Mouse (Mus musculus) kidney, postnatal 10 days (tissue): ENCODE data around the gene Bri3bp.
"Not testable (repeated sequence)": the region's sequence is repeated elsewhere in the genome, so short reads cannot be mapped to it uniquely, and the experiment has no call there.

Experiments
- DNase-seq: peaks from one replicate; pipeline ENCODE4 v3.0.0; 2021; ENCODE audit warnings: mixed read lengths

Bri3bp gene

GRCm38 (mm10) chr5:125441234-125442114, at the start of gene Bri3bp:
Gene Bri3bp (plus strand): TSS chr5:125441568.
- DNase-seq, result peak; percentile 78

GRCm38 (mm10) chr5:125391609-125392008, 49.8 kb upstream of the Bri3bp start:
- peak; percentile 78 for DNase-seq

DNA sequence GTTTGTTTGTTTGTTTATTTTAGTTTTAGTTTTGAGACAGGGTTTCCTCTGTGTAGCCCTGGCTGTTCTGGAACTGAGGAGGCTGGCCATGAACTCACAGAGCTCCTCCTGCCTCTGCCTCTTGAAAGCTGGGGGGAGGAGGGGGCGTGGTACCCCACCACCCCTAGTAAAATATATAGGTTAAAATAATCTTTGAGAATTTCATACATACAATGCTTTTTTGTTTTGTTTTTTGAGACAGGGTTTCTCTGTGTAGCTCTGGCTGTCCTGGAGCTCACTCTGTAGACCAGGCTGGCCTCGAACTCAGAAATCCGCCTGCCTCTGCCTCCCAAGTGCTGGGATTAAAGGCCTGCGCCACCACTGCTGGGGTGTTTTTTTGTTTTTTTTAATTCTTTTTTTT, 49.2 kb upstream of the Bri3bp start:
- DNase-seq, result not testable (repeated sequence)

DNA sequence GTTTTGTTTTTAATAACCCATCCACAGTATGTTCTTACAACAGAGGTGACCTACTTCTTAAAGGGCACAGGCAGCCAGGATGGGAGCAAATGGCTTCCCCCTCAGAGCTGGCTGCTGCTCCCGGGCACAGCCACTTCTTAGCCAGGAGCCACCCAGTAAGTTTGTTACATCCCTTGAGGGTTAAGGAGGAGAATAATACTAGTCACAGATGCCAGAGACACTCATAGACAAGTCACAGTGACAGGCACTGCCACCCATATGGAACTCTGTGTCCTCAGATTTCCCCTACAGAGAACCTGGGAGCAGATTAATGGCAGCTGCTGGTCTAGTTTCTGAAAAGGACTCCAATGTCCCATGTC, 48.8 kb upstream of the Bri3bp start:
- DNase-seq, result no peak

- peak; percentile 98 for DNase-seq
Observed at GRCm38 (mm10) chr5:125392977-125393621, 48.3 kb upstream of the Bri3bp start.

DNA sequence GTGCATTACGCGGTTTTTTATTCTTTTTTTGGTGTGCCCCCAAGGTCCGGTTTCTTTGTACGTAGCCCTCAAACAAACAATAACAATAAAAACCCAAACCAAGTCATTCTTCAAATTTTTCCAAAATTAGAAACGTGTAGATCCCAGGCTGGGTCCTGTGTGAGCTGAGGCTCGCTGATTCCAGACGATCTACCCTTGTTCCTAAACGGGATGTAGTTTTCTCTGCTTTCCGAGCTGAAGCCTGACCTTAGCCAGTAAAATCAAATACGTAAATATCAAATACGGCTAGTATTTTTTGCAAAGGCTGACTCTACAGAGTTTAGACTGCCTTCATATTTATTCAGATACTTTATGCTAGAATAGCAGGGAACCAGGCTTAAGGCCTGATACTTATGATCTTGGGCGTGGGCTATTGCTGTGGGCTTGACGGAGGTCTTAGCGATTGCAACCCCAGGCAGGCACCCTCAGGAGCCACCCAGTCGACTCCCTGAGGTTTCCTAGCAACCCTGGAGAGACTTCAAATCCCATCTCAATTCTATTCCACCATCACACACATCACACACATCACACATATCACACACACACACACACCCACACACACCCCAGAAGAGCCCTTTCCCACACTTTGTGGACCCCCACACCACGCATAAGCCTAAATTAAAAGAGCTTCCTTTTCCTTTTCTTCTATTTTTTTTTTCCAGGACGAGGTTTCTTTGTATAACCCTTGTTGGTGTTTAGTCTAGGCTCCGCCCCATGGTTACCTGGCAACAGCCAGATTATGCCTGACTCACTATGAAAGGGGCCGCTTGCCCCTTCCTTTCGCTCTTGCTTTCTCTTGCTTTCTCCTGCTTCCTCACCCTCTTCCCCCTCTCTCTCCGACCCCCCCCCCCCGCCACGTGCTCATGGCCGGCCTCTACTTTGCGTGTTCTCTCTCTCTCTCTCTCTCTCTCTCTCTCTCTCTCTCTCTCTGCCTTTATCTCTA, 47.5 kb upstream of the Bri3bp start:
- peak; percentile 88 for DNase-seq

GRCm38 (mm10) chr5:125395008-125395407, 46.4 kb upstream of the Bri3bp start:
- no peak for DNase-seq

DNA sequence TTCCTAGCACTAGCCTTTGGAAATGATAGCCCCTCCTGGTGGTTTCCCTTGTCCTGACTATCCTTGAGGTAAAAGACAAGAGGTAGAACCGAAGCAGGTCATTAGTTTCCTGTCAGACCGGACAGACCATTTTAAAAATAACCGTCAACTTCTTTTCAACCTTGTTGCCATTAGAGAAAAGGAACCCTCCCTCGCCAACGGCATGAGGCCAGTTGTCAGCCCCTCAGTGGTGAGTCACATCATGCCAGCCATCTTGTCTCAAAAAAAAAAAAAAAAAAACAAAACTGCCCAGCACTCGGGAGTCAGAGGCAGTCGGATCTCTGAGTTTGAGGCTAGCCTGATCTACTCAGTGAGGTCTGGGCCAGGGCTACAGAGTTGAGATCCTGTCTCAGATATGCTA, 40.5 kb upstream of the Bri3bp start:
- no peak for DNase-seq

DNA sequence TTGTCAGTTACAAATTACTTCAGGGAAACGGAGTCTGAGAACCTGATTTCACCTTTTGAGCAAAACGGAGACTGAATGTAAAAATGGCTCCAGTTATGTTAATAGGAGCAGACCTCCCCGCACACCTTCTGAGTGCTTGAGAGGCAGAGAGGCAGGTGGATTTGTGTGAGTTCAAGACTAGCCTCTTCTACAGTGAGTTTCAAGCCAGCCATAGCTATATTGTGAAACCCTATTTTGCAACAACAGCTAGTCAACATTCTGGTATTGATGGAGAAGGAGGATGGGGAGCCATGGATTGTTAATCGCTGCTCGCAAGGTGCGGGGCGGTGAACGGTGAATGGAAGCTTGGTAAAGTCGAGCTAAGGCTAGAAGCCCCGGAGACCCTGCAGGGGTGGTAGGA, 38.9 kb upstream of the Bri3bp start:
- DNase-seq, result no peak

GRCm38 (mm10) chr5:125402991-125403390, 38.4 kb upstream of the Bri3bp start:
- no peak for DNase-seq

- peak; percentile 79 for DNase-seq
Observed at GRCm38 (mm10) chr5:125403481-125404465, 37.6 kb upstream of the Bri3bp start.

DNA sequence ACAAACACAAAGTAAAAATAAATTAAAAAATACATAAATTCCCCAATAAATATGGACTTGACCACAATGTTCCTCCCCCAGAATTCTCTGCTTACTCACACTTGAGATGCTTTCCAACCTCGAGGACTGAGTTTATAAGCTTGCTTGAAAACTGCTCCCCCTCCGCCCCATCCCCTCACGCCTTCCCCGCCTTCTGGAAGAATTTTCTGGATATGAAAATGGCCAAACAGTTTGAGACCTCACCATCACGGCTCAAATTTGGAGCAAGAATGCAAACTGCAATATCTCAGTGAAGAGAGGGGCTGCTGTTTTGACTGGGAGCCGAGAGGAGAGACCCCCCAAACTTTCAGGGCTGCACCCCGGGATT, 36.8 kb upstream of the Bri3bp start:
- peak; percentile 43 for DNase-seq

- peak; percentile 69 for DNase-seq
Observed at GRCm38 (mm10) chr5:125404903-125405545, 36.3 kb upstream of the Bri3bp start.

- DNase-seq, result peak; percentile 90
Observed at GRCm38 (mm10) chr5:125405546-125406248, 35.7 kb upstream of the Bri3bp start.

DNA sequence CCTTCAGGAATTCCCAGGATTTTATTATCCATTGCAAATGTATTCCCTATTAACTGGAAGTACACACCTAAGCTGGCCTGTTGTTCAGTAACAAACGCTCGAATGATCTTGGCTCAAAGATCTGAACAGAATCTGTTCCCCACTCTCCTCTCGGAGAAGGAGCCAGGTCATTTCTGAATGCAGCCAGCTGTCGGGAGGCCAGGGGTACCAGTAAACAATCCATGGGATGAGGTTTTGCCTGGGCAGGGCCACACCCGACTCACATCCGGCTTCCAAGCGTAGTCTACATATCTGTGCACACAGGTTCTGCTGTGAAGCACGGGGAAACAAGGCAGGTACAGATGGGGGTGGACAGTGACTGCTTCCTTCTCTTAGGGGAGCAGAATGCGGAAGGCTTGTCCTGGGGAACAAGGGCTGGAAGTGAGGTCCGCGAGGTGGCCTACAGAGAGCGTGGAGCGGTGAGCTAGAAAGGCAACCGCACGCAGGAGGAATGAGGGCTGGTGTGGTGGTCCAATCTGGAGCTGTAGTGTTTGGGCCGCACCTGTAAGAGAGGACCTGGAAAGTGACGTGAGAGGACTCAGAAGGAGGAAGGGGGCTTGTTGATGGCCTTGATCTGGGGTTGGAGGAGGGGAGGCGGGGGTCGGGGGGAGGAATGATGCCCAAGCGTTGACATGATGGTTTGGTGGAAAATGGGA, 34.9 kb upstream of the Bri3bp start:
- DNase-seq, result peak; percentile 70

- no peak for DNase-seq
Observed at GRCm38 (mm10) chr5:125407020-125407830, 34.1 kb upstream of the Bri3bp start.

- DNase-seq, result no peak
Observed at GRCm38 (mm10) chr5:125407910-125408575, 33.3 kb upstream of the Bri3bp start.

DNA sequence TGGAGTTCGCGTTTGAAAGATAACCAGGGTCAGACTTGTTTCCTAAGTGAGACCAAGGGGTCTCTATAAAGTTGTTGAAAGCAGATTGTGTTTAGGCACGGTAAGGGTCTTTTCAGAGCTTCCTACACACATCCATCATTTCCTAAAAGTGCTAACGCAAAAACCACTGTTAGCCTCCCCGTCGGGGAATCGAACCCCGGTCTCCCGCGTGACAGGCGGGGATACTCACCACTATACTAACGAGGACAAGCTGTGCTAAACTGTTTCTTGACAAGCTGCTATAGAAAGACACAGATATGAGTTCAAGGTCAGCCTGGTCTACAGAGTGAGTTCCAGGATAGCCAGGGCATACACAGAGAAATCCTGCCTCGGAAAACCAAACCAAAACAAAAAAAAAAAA, 32.5 kb upstream of the Bri3bp start:
- DNase-seq, result peak; percentile 89
